Mouse (Mus musculus) left cerebral cortex, postnatal 4 days (tissue): ENCODE results near the gene Gmeb2. TPM values are rescaled to one million over a fixed set of nuclear protein-coding genes. Genes with fewer than 3 reads are reported as not detected.
A peak's percentile ranks its signal among the peaks of the same experiment; 100 is the strongest.

ENCODE experiments used
- DNase-seq: peaks from one replicate; pipeline ENCODE4 v3.0.0-alpha.2; 2022
- intact Hi-C: fragments of 180-260 bp; cut with DNase I; formaldehyde crosslinking; loops from one replicate; pipeline ENCODE4 v1.15.1; 2025
- total RNA-seq, 2 experiments: library from RNA; stranded (reverse); gene quantifications; 2 replicates each; pipeline ENCODE4 v1.2.3; 2021

Gene Gmeb2
- total RNA-seq, 2 experiments from 2014 or later: 18.8 to 23.2 TPM

GRCm38 (mm10) chr2:181276766-181277165 is 11.1 kb downstream of the Gmeb2 start:
- no peak for DNase-seq
- intact Hi-C loops: no loop called here

GRCm38 (mm10) chr2:181274639-181275038 is 13.2 kb downstream of the Gmeb2 start:
- no peak for DNase-seq
- intact Hi-C loops: no loop called here

GRCm38 (mm10) chr2:181273829-181274228 is 14.0 kb downstream of the Gmeb2 start:
- intact Hi-C loops: no loop called here
- no peak for DNase-seq

- intact Hi-C loops: no loop called here
- DNase-seq: no peak
Measured at GRCm38 (mm10) chr2:181272092-181272491, 15.7 kb downstream of the Gmeb2 start.

- no peak for DNase-seq
- intact Hi-C loops: no loop called here
Measured at GRCm38 (mm10) chr2:181266839-181267238, 21.0 kb downstream of the Gmeb2 start.

GRCm38 (mm10) chr2:181253248-181253647 is 34.6 kb downstream of the Gmeb2 start:
- intact Hi-C loops: no loop called here
- DNase-seq: no peak

- no peak for DNase-seq
- intact Hi-C loops: no loop called here
Measured at GRCm38 (mm10) chr2:181251841-181252240, 36.0 kb downstream of the Gmeb2 start.

- intact Hi-C loops: no loop called here
- DNase-seq: no peak
Measured at GRCm38 (mm10) chr2:181249217-181249616, 38.6 kb downstream of the Gmeb2 start.

GRCm38 (mm10) chr2:181245031-181245430 is 42.8 kb downstream of the Gmeb2 start:
- DNase-seq: no peak
- intact Hi-C loops: no loop called here

GRCm38 (mm10) chr2:181243706-181244394 is 44.0 kb downstream of the Gmeb2 start:
- intact Hi-C loops: no loop called here
- no peak for DNase-seq

- DNase-seq: no peak
- intact Hi-C loops: no loop called here
Measured at GRCm38 (mm10) chr2:181242314-181242665, 45.5 kb downstream of the Gmeb2 start.

GRCm38 (mm10) chr2:181241602-181242313 is 46.1 kb downstream of the Gmeb2 start, which contains the start of gene Helz2:
Gene Helz2 (minus strand): TSS chr2:181242027.
- intact Hi-C loops: no loop called here

GRCm38 (mm10) chr2:181240806-181241440 is 46.9 kb downstream of the Gmeb2 start:
- no peak for DNase-seq
- intact Hi-C loops: no loop called here

More at GRCm38 (mm10) chr2:181241602-181242313, 46.1 kb downstream of the Gmeb2 start, which contains the start of gene Helz2:
- no peak for DNase-seq

GRCm38 (mm10) chr2:181239261-181239660 is 48.6 kb downstream of the Gmeb2 start:
- intact Hi-C loops: no loop called here
- DNase-seq: no peak

GRCm38 (mm10) chr2:181238861-181239260 is 49.0 kb downstream of the Gmeb2 start:
- DNase-seq: no peak
- intact Hi-C loops: no loop called here

- intact Hi-C loops: no loop called here
- peak; percentile 81 for DNase-seq
Measured at GRCm38 (mm10) chr2:181238091-181238610, 49.7 kb downstream of the Gmeb2 start.

GRCm38 (mm10) chr2:181237251-181238014 is 50.4 kb downstream of the Gmeb2 start:
- no peak for DNase-seq
- intact Hi-C loops: no loop called here

- DNase-seq: no peak
- intact Hi-C loops: no loop called here
Measured at GRCm38 (mm10) chr2:181235681-181236566, 51.9 kb downstream of the Gmeb2 start.

GRCm38 (mm10) chr2:181234680-181235079 is 53.2 kb downstream of the Gmeb2 start:
- DNase-seq: no peak
- intact Hi-C loops: no loop called here

- intact Hi-C loops: no loop called here
- no peak for DNase-seq
Measured at GRCm38 (mm10) chr2:181233443-181233842, 54.4 kb downstream of the Gmeb2 start.
